Mouse (Mus musculus) heart, embryonic 15.5 days (tissue): ENCODE measurements around the gene Ifit1bl2. TPM values are rescaled to one million over a fixed set of nuclear protein-coding genes. Genes with fewer than 3 reads are reported as not detected.
A peak's percentile ranks its signal among the peaks of the same experiment; 100 is the strongest.
"Not testable (repeated sequence)": the region's sequence is repeated elsewhere in the genome, so short reads cannot be mapped to it uniquely, and the experiment has no call there.

Experiments
- ATAC-seq: fragments of 200-750 bp; cut with Nextera tagmentation; replicated peaks from 2 replicates; pipeline ENCODE4 v1.8.0; 2017; ENCODE audit warnings: low read depth, moderate TSS enrichment; ENCODE audit not compliant: insufficient number of reproducible peaks, insufficient read depth, low FRiP score
- H3K27ac ChIP-seq: fragments of 300-500 bp; sonication (generic); 2 replicates; pipeline ENCODE4 v1.5.1; 2015; ENCODE audit warnings: mild to moderate bottlenecking, inconsistent platforms
- H3K27me3 ChIP-seq: fragments of 300-500 bp; sonication (generic); 2 replicates; pipeline ENCODE4 v1.6.1; 2015; ENCODE audit warnings: inconsistent platforms
- H3K36me3 ChIP-seq: fragments of 300-500 bp; sonication (generic); 2 replicates; pipeline ENCODE4 v1.6.1; 2015; ENCODE audit warnings: mild to moderate bottlenecking, inconsistent platforms
- H3K4me1 ChIP-seq: fragments of 300-500 bp; sonication (generic); replicated peaks from 2 replicates; pipeline ENCODE4 v1.6.1; 2015; ENCODE audit warnings: inconsistent platforms
- H3K4me2 ChIP-seq: fragments of 300-500 bp; sonication (generic); 2 replicates; pipeline ENCODE4 v1.6.1; 2015; ENCODE audit warnings: inconsistent platforms, mild to moderate bottlenecking, moderate library complexity
- H3K4me3 ChIP-seq: fragments of 300-500 bp; sonication (generic); 2 replicates; pipeline ENCODE4 v1.5.1; 2015; ENCODE audit warnings: mild to moderate bottlenecking, inconsistent platforms
- H3K9ac ChIP-seq: fragments of 300-500 bp; sonication (generic); 2 replicates; pipeline ENCODE4 v1.6.1; 2015; ENCODE audit warnings: mild to moderate bottlenecking, inconsistent platforms
- H3K9me3 ChIP-seq: fragments of 300-500 bp; sonication (generic); replicated peaks from 2 replicates; pipeline ENCODE4 v1.6.1; 2016; ENCODE audit warnings: inconsistent platforms
- WGBS: fragments of 180-500 bp; shearing (Covaris S2); methylation state at CpG from one replicate; pipeline ENCODE4 v1.1.7; 2015; ENCODE audit warnings: mixed read lengths; 5-methylcytosine and 5-hydroxymethylcytosine counted together
- polyA plus RNA-seq: library from polyadenylated mRNA; unstranded; fragments of >200 nt; fragmentation: Nextera tagmentation; extraction: Ambion mirVana; gene quantifications from 2 replicates; pipeline ENCODE4 v1.2.1, GENCODE M21; 2015

The Ifit1bl2 gene
- polyA plus RNA-seq, 1 experiment from 2014 or later = 1.3 TPM

- peak; percentile 58; the same call in 1 of the 2 replicates for ATAC-seq
- not testable (repeated sequence) for H3K9me3 ChIP-seq, H3K36me3 ChIP-seq, H3K4me1 ChIP-seq, H3K4me3 ChIP-seq, H3K27me3 ChIP-seq, H3K9ac ChIP-seq
- H3K4me2 ChIP-seq = 0 out of 2 replicates have a peak within 1 kb of the TSS, but pooled peaks have one; percentile 11
- peak within 1 kb of the TSS; percentile 12; the same call in 1 of the 2 replicates for H3K27ac ChIP-seq
- WGBS = 26% methylated on average over 4 of the region's 4 CpGs
Measured at GRCm38 (mm10) chr19:34607237-34608051, 33.1 kb downstream of the Ifit1bl2 start, which contains the start of gene Ifit3b. Gene Ifit3b, plus strand, starts transcription at chr19:34607970.

GRCm38 (mm10) chr19:34605472-34605871, 35.1 kb downstream of the Ifit1bl2 start:
- no peak overlapping the region for H3K27ac ChIP-seq

GRCm38 (mm10) chr19:34601888-34602287, 38.7 kb downstream of the Ifit1bl2 start, which contains the start of gene Ifit1bl1:
Gene Ifit1bl1, minus strand, starts transcription at chr19:34601956.
- ATAC-seq, H3K9me3 ChIP-seq, H3K27ac ChIP-seq, H3K4me3 ChIP-seq, H3K9ac ChIP-seq, H3K4me2 ChIP-seq, H3K27me3 ChIP-seq, H3K36me3 ChIP-seq: not testable (repeated sequence)
- WGBS = 55% methylated on average over 1 of the region's 1 CpGs
- peaks cover 16% of the 10 kb centered on the region for H3K4me1 ChIP-seq

More at GRCm38 (mm10) chr19:34605472-34605871, 35.1 kb downstream of the Ifit1bl2 start:
- no peaks in the 10 kb centered on the region for H3K36me3 ChIP-seq
- H3K4me2 ChIP-seq = no peak overlapping the region
- no peak for ATAC-seq
- no peaks in the 10 kb centered on the region for H3K9me3 ChIP-seq
- H3K4me3 ChIP-seq = no peak overlapping the region
- 88% methylated on average over 3 of the region's 3 CpGs for WGBS
- H3K27me3 ChIP-seq = no peaks in the 10 kb centered on the region
- no peaks in the 10 kb centered on the region for H3K4me1 ChIP-seq
- H3K9ac ChIP-seq = no peak overlapping the region

GRCm38 (mm10) chr19:34599250-34599649, 41.3 kb downstream of the Ifit1bl2 start:
- H3K4me2 ChIP-seq, H3K9me3 ChIP-seq, H3K4me3 ChIP-seq, ATAC-seq, H3K9ac ChIP-seq, H3K27me3 ChIP-seq, H3K27ac ChIP-seq, H3K36me3 ChIP-seq: not testable (repeated sequence)
- H3K4me1 ChIP-seq = peaks cover 17% of the 10 kb centered on the region

- Histone ChIP-seq H3K4me1 (peaks cover 17% of the 10 kb centered on the region), H3K4me2 (no peak overlapping the region), H3K9ac (no peak overlapping the region), H3K36me3 (no peaks in the 10 kb centered on the region), H3K4me3 (no peak overlapping the region), H3K27ac (no peak overlapping the region), H3K9me3 (no peaks in the 10 kb centered on the region), H3K27me3 (no peaks in the 10 kb centered on the region)
- ATAC-seq = 0 out of 2 replicates have a peak, but pooled peaks have one; percentile 49
- WGBS = 55% methylated on average over 2 of the region's 2 CpGs
Measured at GRCm38 (mm10) chr19:34598341-34598740, 42.2 kb downstream of the Ifit1bl2 start.

- H3K27me3 ChIP-seq = no peaks in the 10 kb centered on the region
- H3K27ac ChIP-seq = no peak overlapping the region
- H3K36me3 ChIP-seq = no peaks in the 10 kb centered on the region
- peaks cover 17% of the 10 kb centered on the region for H3K4me1 ChIP-seq
- no peak overlapping the region for H3K9ac ChIP-seq
- no peak overlapping the region for H3K4me3 ChIP-seq
- no peak for ATAC-seq
- H3K9me3 ChIP-seq = no peaks in the 10 kb centered on the region
- H3K4me2 ChIP-seq = no peak overlapping the region
Measured at GRCm38 (mm10) chr19:34596811-34597210, 43.7 kb downstream of the Ifit1bl2 start.

- not testable (repeated sequence) for H3K36me3 ChIP-seq, H3K4me2 ChIP-seq, ATAC-seq, H3K9ac ChIP-seq, H3K27me3 ChIP-seq, H3K4me3 ChIP-seq, H3K9me3 ChIP-seq, H3K27ac ChIP-seq
- peaks cover 17% of the 10 kb centered on the region for H3K4me1 ChIP-seq
- 84% methylated on average over 3 of the region's 3 CpGs for WGBS
Measured at GRCm38 (mm10) chr19:34594523-34594922, 46.0 kb downstream of the Ifit1bl2 start.

- peaks cover 14% of the 10 kb centered on the region for H3K4me1 ChIP-seq
- H3K9me3 ChIP-seq = no peaks in the 10 kb centered on the region
- H3K4me3 ChIP-seq = no peak overlapping the region
- no peak for ATAC-seq
- H3K4me2 ChIP-seq = no peak overlapping the region
- no peak overlapping the region for H3K9ac ChIP-seq
- no peaks in the 10 kb centered on the region for H3K36me3 ChIP-seq
- H3K27me3 ChIP-seq = no peaks in the 10 kb centered on the region
- H3K27ac ChIP-seq = no peak overlapping the region
- WGBS = 85% methylated on average over 2 of the region's 2 CpGs
Measured at GRCm38 (mm10) chr19:34593456-34593855, 47.1 kb downstream of the Ifit1bl2 start.

- H3K9ac ChIP-seq = no peak overlapping the region
- H3K4me3 ChIP-seq = no peak overlapping the region
- H3K4me2 ChIP-seq = no peak overlapping the region
- H3K36me3 ChIP-seq = no peaks in the 10 kb centered on the region
- no peaks in the 10 kb centered on the region for H3K9me3 ChIP-seq
- 0 out of 2 replicates have a peak, but pooled peaks cover 2% of the 10 kb centered on the region for H3K4me1 ChIP-seq
- H3K27ac ChIP-seq = no peak overlapping the region
- ATAC-seq = no peak
- no peaks in the 10 kb centered on the region for H3K27me3 ChIP-seq
Measured at GRCm38 (mm10) chr19:34588959-34589358, 51.6 kb downstream of the Ifit1bl2 start.

GRCm38 (mm10) chr19:34587898-34588692, 52.4 kb downstream of the Ifit1bl2 start:
- not testable (repeated sequence) for H3K27ac ChIP-seq, H3K4me2 ChIP-seq, H3K4me1 ChIP-seq, H3K36me3 ChIP-seq, H3K4me3 ChIP-seq, H3K27me3 ChIP-seq, H3K9ac ChIP-seq, H3K9me3 ChIP-seq, ATAC-seq
- WGBS = 61% methylated on average over 7 of the region's 12 CpGs

GRCm38 (mm10) chr19:34585740-34586458, 54.6 kb downstream of the Ifit1bl2 start:
- H3K36me3 ChIP-seq, H3K9me3 ChIP-seq, H3K27ac ChIP-seq, H3K27me3 ChIP-seq, H3K9ac ChIP-seq, H3K4me3 ChIP-seq, H3K4me1 ChIP-seq, ATAC-seq, H3K4me2 ChIP-seq: not testable (repeated sequence)
- WGBS = 64% methylated on average over 5 of the region's 5 CpGs
